Mouse (Mus musculus) cerebellum, postnatal 14 days (tissue): Measurements from ENCODE around the gene Gm4792.
A peak's percentile ranks its signal among the peaks of the same experiment; 100 is the strongest.

Experiments used
- DNase-seq, 2 experiments: peaks; one replicate each; pipeline ENCODE4 v3.0.0; 2021; ENCODE audit warnings: mixed read lengths in 2 of 2

Gene Gm4792

DNA sequence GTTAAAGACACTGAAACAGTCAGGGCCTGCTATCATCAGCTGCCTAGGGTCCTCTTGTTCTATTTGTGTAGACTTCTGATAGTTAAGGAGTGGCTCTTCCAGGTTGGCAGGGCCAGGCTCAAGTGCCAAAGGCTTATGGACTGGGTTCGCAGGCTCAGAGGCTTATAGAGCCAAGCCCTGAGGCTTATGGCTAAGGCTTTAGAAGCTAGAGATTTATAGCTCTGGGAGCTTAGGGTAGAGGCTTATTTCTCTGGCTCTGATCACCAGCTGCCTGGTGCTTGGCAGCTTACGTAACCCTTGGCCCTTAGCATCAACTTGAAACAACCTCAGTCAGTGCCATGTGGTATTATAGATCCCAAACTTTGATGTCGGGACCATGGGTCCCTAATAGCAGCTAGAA lies at the start of gene Gm4792:
Gm4792 (minus strand) TSS at position 233 of the 400 bp plus-strand sequence.
- no peak for DNase-seq

DNA sequence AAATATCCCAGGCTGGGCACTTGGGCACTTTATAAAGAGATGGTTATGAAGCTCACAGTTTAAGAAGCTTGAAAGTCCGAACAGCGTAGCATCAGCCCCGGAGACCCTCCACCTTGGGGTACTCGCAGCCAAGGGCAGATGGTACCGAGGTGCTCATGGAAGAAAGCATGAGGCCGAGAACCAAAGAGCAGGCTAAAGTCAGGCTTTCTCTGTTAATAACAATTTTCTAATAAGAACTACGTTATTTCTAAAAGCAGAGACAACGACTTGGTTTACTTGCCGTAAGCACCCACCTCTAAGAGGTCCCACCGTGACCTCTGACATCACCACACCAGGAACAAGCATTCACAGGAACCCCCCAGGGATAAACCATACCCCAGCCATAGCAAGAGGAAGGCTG lies 49.5 kb upstream of the Gm4792 start:
- no peak for DNase-seq

DNA sequence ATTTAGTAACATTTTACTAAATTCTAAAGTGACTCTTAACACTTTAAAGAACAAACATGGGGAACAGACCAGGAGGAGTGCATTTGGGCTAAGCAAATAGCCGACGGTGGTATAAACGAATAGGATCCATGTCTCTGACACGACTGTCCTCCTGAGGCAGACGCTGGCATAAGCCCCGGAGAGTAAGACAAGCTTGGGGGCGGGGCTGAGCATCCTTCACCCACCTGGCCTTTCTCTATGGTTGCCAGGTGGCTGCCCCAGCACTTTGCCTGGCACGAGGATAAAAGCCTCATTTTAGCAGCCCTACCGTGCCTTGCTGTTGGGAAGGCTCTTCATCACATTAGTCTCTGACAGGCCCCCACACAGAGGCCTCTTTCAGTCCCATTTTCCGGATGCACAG lies 48.8 kb upstream of the Gm4792 start:
- peak; percentile 50 to 66 for DNase-seq

DNA sequence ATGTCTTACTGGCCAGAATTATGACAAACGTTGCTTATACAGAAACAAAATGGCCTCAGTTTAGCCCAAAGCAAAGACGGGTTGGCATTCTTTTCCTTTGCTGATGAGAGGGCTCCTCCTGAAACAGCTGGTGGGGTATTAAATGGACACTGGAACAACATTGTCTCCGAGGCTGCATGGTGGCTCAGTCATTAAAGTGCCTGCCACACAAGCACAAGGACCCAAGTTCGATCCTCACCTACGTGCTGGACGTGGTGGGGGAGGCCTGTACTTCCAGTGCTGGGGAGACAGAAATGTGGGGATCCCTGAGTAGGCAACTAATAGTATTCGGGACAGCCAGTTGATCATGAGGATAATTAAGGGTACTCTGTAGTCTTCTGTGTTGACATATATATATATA lies 48.1 kb upstream of the Gm4792 start:
- DNase-seq: no peak

DNA sequence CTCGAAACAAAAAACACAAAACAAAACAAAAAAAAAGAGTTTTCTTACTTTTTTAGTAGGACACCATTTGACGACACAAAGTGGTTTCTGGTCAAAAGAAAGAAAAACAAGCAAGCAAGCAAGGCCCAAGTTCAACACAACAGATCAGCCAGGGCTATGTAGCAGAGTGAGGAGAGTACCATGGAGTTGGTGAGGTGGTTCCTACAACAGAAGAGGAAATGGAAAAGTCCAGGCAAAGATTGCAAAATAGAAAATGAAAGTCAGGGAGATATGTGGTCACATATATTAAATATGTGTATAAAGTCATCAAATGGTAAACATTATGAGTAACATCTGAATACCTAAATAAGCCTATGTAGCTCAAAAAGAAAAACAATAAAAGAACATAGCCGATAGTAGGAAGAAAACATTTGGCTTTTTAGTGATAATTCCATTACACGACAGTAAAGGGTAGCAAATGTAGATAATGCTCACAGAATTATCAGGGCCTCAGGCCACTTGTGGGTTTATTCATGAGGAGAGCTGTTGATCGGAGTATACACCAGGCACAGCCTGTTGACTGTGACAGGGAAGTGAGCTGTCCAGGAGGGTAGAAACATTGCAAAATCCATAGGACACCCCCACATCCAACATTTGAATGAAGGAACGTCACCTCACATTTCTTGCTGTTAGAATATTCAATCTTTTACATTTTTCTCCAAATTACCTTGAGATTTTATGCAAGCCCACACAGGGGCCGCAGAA lies 47.2 kb upstream of the Gm4792 start:
- no peak for DNase-seq

DNA sequence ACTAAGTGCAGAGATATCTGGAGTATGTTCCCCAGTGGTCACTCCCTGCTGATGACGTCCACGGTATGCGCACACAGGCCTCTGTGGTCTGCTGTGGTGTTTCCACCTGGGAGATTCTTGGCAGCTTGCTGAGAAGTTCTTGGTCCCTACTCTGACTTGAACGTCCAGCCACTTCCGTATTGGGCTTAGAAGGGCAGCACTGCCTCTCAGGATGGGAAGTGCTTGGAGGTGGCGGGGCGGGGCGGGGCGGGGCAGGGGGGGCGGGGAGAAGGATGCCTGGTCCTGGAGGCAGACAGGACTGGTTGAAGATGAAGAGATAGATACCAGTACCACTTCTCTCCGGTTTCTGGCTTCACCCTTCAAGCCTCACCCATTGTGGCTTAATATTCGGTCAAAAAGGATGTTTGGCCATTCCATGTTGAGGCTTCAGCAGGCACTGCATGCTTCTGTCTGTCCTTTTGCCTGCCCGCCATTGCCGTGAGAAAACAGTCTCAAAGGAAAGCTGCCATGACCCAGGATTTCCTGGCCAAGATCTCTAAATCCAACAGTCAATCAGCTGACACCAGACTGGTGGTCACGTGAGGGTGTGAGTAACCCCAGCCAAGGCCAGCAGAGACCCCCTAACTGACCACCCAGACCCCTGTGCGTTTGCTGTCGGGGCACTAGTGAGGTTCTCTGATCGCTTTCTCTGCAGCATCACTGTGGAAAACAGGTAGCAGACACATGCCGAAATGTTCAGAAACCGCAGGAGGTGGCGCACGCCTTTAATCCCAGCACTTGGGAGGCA lies 46.3 kb upstream of the Gm4792 start:
- no peak for DNase-seq

DNA sequence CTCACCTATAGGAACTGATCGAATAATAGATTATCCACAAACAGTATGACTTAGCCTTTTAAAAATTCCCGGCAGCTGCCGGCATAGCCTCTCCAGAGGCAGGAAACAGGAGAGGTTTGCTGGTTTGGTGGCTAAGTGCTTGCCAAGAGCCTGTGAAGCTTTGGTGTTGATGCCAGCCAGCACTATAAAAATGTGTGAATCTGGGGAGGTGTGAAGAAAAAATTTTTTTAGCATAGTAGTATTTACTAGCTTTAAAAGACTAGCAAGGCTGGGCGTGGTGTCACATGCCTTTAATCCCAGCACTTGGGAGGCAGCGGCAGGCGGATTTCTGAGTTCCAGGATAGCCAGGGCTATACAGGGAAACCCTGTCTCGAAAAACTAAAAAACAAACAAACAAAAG lies 45.1 kb upstream of the Gm4792 start:
- DNase-seq: no peak

DNA sequence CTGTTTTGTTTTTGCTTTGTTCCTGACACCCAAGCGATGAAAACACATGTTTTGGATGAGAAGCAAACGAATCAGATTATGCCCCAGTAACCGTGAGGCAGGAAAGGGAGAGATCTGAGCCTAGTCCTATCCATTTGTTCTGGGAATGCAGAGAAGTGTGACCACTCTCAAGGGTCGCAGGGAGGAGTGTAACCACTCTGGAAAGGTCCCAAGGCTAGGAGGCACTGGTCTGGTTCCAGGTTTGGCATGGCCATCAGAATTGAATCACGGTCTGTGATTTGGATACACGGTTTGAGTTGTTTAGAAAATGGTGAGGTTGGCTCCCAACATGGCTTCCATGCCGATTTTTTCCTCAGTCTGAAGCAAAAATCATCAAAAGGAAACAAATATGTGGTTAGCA lies 43.8 kb upstream of the Gm4792 start:
- DNase-seq: peak in 1 of 2 experiments; percentile 47

DNA sequence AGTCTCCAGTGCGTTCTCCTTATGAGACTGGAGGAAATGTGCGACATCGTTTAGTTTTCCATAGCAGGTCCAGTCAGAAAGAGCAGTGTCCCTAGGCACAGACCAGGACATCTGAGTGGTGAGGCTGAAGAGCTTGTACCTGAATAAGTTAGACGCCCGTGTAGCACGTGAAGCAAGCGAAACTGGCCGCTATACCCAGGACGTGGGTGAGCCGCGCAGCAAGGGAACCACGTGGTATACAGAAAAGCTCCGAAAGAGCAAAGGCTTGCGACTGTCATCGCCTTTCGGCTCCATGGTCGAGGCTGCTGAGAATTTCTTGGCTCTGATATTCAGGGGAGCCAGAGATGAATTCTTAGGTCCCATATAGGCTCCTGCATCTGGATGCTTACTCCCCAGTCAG lies 43.0 kb upstream of the Gm4792 start:
- no peak for DNase-seq

DNA sequence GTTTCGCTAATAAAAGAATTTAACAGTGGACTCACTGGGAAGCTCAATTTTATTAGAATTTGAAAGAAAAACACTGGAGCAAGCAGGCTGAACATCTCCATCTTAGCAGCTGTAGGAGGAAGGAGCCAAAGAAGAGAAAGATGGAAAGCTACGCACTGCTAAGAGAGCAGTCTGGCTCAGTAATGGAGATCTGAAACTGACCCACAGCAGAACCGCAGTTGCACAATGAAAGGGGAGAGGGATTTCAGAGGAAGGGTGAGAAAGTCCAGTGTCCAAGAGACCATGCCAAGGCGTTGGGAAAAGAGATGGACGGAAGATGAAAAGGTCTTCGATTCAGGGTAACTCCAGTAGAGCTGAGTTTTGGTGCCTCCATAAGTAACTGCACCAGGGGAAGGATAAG lies 37.6 kb upstream of the Gm4792 start:
- DNase-seq: no peak

DNA sequence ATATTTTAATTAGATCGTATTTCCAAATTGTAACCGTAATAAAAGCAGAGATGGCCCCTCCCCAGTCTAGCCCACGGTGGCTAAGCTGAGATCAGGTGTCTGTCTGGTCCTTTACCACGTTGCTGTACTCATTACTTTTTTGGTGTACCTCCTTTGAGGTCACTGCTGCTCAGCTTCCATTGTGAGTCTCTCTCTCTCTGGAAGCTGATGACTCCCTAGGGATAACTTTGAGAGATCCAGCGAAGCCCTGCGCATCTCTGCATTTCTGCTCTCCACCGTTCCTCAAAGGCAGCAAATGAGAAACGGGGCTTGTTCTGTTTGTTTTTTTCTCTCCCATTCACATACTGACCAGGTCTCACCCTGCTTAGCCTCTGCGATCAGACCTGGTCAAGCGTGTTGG lies 36.5 kb upstream of the Gm4792 start:
- no peak for DNase-seq

DNA sequence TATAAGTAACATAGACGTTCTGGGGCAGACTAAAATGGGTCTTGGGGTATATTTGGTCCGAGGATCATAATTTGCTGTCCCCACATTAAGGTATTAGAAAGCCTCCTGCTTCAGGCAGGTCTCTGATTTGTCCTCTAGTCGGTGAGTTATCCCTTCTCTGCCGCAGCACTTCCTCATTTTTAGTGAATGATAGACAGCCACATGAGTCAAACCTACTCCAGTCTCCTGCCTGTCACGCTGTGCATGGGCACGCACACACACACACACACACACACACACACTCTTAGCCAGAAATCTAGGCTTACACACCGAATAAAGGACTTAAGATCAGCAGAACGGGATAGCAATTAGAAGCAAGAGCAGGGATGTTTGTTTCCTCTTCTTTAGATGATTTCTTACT lies 34.8 kb upstream of the Gm4792 start:
- no peak for DNase-seq

DNA sequence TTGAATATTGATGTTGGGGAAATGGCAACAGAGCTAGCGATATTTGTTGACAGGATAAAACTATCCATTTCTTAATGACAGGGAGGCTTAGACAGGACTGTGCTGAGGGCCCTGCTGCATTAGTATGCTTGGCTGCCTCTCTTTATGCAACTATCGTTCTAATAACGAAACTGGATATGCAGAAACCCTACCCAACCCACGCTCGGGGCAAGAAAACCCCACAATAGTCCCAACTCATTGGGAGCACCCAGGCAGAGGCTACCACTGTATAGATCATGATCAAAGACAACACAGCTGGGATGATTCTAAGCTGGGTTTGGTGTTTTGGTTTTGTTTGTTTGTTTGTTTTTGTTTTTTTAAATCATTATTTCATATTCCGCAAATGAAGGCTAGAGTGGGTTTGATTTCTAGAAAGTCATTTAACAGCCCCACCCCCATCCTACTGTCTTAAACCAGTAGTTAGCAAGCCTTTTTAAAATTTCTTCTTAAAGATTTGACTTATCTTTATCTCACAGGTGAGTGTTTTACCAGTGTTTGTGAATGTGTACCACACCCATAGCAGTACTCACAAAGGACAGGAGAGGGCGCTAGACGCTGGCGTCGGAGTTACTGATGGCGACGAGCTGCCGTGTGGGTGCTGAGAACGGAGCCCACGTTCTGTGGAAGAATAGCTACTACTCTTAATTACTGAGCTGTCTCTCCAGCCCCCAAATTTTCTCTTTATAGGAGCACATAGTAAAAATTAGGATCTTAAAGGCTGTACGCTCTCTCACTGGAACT lies 34.0 kb upstream of the Gm4792 start:
- DNase-seq: no peak

DNA sequence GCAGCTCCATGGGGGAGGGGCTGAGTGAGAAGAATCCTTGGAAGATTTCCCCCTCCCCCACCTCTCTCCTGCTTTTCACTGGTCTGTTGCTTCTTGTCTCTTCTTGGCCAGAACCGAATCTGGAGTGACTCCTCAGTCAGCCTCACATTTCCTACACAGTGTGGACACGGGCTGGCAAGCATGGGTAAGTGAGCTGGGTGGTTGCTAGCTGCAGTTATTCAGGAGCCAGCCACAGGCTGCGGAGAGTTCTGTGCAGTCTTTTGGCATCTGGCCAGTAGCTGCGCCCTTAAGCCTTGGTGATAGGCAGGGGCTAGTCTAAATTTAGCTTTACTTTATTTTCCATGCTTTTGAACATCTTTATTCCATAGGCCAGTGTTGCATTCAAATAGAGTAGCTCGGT lies 31.5 kb upstream of the Gm4792 start:
- peak; percentile 50 to 64 for DNase-seq

DNA sequence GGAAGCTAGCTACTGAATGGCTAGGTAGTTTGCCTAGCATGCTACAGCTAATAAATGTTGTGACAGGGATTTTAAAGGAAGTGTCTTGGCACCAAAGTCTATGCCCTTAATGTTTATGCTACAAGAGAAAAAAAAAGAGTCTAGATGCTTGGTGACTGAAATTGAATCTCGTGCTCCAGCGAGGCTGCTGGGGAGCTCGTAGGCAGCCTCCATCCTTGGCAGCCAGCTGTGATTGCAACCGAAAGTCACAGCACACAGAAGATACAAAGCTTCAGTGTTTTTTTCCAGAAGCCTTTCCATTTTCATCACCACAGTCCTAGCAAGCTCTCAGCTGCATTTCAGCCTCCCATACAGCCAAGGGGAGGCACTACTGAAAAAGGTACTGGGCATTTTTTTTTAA lies 20.1 kb upstream of the Gm4792 start:
- no peak for DNase-seq

DNA sequence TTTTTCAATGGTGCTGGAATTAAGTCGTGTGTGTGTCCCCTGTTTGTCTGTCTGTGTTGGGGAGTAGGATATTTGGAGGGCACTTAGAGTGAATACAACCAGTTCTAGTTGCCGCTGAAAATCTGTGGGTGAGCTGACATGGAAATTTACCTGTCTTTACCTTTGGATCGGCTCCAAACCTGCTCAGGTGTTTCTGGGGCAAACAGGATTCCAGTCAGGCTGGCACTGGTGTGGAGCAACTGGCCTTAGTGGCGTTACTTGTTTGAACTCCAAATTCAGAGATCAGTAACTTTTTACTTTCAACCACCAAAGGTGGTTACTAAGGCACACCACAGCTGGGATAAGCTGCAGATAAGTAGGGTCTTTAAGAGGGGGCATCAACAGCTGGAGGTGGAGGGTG lies 14.6 kb upstream of the Gm4792 start:
- no peak for DNase-seq

DNA sequence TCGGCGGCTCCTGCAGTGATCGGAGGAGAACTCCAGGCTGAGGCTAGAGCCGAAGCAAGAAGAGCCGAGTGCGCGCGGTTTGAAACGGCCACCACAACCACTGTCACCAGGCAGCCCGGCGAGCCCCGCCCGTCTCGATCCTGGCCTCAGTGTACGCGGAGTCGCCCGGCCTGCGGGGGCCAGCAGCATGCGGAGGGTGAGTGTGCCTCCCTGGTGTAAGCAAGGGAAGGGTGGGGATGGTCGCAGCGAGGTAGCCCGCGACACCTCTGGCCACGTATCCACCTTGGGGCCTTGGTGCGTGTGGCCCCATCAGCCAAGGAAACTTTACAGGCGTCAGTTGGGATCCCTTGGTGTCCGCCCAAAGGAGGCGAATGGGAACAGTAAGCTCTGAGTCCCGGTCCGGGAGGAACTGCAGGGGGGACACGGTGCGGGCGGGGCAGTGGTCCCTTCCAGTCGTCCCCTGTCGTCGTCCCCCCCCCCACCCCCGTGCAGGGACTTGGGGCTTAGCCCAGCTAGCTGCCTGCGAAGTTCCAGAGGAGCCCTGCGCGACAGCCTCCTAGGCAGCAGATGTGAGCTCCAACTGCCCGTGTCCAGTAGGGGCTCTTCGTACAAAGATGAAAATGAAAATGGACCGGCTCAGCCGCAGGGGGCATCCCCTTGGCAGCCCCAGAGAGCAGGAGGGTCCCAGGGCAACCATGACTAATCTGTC lies 13.7 kb upstream of the Gm4792 start:
- peak; percentile 16 to 55 for DNase-seq

DNA sequence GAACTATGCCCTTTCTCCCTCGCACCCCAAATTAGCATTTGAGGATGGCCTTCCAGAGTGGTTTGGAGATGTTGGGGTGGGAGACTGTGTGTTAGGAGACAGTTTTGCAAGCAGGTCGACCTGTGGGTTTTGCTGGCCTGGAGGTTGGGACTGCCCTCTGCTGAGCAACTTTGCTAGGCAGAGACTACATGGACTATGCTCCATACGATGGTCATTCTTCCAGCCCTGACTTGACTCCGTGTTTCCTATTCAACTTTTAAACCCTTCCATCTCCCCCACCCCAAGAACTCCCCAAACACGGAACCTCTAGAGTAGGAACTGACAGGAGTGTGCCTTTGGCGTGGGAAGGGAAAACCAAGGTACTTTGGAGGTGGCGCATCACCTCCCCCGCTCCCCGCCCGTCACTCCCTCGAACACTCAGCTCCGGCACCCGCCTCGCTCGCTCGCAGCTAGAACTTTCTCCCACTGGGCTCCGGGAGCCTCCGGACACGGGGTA lies 13.1 kb upstream of the Gm4792 start, which contains the start of gene Tmcc3:
Tmcc3 (plus strand) TSS at position 439 of the 496 bp plus-strand sequence.
- DNase-seq: peak; percentile 36 to 49

DNA sequence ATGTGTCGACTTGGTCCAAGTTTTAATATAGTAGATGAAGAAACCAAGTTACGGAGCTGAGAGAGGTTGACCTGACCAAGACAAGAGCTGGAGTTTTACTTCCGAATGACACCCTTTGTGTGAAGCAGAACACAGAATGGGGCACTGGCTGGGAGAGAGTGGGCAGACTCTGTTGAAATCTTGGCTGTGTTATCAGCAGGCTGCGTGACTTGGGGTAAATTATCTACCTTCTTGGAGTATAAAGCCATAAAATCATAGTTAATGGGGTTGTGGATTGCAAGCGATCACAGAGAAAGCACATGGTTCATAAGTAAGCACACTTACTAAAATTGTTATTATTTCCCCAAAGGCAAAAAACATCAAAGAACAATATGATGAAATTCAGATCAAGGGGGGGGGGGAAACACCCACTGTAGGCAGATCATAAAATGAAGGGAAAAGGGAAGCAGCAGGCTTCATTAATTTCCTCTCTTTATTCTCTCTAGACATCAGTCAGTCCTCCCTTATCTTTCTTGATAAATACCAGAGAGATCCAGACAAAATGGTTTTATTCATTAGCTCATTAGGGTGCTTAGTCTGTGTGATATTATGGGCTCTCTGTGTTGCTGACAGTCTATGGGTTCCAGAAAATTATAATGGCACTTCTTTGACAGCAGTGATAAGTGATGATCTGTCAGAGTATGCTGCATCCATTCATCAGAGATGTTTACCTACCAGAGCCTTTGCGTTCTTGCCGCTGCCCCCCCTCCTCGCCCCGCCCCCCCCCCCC lies 12.2 kb upstream of the Gm4792 start:
- no peak for DNase-seq

DNA sequence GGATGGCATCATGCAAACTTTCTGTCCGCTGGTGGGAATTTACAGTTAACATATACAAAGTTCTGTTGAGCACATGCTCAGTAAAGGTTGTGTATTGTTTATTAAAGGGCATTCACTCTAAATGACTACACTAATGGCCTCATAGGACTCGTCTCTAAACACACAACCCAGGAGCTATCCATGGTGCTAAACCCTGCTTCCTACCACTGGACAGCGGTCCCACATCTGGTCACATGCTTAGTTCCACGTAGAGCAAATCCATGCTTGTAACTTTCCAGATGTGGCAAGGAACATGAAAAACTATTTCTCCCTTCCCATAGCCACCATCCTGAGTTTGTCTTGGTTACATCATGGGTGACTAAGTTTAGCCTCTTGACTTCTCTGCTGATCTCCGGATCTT lies 7.0 kb upstream of the Gm4792 start:
- DNase-seq: no peak

DNA sequence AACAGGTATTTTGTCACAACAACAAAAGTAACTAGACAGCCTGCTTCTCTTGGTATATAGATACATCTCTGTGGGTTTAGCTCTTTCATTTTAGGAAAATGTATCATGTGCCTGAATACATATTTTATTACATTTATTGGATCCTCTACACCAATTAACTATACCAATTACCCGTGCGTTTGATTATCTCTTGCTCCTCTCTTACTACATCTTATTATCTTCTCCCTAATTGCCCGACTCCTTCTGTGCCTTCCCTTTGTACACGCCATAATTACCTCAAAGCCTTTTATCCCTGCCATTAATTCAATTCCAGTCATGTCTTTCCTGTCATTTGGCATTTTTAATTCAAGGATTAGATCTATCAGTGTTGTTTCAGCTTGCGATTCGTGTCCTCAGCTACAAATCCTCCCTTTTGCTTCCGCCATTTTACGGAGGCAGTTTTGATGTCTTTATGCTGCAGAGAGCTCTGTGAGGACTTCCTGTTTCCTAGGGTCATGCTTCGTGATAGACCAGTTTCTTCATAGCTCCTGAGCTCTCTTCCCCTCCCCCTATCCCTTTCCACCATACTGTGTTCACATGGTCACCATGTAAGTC lies 5.7 kb upstream of the Gm4792 start:
- no peak for DNase-seq
